Mouse (Mus musculus) brain, adult 2 months (tissue): ENCODE results near the gene Nup62.

Source experiments
- DNase-seq: peaks from one replicate; pipeline ENCODE4 v3.0.0; 2011; ENCODE audit warnings: low read depth, low spot score

Gene Nup62

DNA sequence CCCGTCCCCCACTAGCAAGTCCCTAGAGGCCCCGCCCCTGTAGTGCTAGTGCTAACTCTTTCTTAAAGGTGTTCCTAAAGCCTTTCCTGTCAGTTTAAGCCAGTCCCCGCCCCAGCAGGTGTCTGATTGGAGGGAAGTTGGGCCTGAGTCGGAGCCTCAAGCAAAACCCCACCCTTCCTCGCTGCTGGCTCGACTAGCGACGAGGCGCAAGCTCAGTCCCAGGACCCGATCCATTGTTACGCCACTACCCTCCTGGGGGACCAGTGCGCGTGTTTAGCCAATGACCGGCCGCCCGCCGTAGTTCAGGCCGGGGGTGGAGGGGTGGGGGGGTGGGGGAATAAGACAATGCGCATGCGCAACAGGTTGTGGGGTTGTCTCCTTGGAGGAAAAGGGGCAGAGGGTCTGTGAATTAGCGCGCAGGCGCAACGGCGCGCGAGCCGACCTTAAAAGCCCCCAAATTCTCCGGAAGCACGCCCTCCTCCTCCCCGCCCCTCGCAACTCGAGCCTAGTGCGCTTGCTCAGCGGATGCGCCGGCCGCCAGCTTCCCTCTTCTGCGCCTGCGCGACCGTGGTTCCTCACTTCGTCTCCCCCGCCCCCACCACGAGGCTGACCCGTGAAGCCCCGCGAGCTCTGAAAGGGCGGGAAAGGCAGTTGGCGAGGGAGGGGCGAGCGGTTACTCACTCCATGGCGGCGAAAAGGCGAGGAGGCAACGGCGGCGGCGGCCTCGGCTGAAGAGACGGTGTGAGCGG, at the start of gene Nup62, which contains the start of gene Il4i1:
Gene Nup62 (plus strand): TSS at position 368 of the 749 bp plus-strand sequence.
Gene Il4i1 (plus strand): TSS at position 667 of the 749 bp plus-strand sequence.
- peak; percentile 99 for DNase-seq

DNA sequence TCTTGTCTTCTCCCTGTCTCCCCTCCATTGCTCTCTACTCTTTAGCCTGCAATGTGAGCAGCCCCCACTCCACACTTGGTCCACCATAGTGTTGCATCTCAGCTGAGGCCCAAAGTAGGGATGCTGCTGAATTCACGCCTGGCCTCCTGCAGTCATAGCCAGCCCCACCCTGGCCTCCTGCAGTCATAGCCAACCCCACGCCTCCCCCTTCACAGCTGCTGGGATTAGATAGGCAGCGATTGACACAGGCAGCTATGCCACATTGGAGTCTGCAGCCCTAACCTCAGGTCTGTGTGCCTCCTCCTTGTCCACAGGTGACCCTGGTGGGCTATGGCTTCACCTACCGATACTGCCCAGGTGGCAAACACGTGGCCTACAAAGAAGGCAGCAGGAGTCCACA, 47.8 kb upstream of the Nup62 start:
- DNase-seq: no peak

DNA sequence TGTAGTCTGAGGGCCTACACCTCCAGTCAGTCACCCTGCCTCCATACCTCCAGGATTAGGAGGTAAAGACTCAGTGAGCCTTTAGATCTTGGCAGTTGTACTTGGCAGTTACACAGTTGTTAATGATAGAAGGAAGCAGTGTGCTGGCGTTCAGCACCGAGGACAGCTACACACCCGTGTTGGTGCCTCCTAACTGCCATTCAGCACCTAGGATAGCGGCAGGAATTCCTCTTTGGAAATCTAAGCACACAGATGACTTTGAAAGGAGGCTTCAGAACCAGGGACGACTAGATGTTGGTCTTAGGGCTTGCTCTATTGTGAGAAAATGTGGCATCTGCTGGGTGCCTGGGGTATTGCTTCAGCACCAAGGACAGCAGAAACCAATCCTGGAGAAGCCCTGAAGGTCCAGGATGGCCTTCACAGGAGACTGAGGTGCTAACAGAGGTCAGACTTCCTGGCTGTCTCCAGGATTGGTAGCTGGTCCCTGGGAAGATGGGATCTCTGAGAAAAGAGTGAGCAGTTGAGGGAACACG, 45.8 kb upstream of the Nup62 start:
- peak; percentile 26 for DNase-seq

DNA sequence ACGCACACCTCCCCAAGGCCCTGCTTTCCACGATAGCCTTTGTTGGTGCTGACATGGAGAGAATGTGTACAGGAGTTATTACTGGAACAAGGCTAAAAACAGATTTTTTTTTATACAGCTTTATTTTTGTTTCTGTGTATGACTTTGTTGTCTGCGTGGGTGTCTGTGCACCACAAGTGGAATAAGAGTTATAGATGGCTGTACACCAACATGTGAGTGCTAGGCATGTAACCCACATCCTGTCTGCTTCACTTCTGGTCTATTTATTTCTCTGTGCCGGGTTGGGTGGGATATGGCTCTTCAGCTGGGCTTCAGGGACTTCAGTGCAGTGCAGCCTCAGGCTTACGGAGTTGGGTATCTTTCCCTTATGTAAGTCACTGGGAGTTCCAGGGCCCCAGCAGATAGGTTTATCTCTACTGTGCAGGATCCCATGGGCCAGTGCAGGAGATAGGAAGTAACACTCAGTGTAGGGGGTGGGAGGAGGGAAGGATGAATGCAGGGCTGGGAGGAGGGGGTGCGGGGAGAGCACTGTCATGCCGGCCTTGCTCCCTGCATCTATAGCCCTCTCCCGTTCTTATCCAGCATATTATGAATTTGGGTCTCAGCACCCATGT, 43.2 kb upstream of the Nup62 start:
- DNase-seq: peak; percentile 35

DNA sequence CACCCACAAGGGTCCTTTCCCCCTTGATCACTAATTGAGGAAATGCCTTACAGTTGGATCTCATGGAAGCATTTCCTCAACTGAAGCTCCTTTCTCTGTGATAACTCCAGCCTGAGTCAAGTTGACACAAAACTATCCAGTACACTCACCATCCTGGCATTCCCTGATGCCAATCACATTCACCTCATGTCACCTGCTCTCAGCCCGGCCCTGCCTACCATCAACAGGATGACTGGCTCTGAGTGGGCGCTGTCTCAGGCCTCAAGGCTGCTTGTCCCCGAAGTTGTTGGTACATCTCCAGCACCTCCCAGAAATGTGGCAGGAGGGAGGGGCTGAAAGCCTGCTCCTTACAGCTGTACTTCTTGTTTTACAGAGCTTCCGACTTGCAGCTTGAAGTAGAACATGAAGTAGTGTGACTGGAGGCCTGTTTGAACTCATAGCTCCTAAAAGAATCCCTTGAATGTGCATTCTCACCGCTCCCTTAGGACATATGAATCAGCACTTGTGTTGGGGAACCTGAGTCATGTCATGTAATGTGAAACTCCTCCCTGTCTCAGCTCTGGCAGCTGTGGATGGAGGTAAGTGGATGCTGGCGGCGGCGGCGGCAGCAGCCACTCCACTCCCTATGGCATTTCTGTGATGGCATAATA, 38.9 kb upstream of the Nup62 start:
- peak; percentile 36 for DNase-seq

DNA sequence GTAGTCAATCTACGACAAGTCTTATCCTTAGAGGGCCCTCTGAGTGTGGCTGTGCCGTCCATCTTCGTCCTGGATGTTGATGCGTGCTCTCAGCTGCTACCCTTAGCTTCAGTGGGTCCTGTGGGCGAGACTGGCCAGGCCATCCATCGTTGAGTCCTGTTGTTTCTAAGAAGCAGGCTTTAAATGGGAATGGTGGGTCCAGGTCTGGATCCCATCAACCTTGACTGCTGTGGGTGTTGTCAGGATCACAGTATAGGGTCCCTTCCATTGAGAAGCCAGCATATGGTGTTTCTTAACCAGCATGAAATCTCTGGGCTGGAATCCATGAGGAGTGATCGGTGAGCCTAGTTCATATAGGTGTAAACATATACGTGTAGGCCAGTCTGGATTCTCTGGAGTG, 35.8 kb upstream of the Nup62 start:
- no peak for DNase-seq

DNA sequence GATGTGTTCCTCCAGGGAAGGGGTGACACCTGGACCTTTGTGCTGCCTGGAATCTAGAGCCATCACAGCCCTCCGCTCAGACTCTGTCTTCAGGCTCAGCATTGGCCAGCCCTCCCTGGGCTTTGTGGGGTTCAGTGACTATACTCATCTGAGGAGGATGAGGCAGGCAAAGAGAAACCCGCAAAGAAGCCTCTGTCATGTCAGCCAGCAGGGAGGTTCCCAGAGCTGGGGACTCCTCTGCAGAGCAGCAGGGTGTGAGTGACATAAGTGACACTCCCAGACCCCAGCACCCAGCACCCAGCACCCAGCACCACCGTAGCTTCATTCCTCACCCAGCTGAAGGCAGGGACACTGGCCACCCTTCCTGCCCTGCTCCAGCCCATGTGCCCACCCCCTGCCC, 26.4 kb upstream of the Nup62 start:
- DNase-seq: no peak

DNA sequence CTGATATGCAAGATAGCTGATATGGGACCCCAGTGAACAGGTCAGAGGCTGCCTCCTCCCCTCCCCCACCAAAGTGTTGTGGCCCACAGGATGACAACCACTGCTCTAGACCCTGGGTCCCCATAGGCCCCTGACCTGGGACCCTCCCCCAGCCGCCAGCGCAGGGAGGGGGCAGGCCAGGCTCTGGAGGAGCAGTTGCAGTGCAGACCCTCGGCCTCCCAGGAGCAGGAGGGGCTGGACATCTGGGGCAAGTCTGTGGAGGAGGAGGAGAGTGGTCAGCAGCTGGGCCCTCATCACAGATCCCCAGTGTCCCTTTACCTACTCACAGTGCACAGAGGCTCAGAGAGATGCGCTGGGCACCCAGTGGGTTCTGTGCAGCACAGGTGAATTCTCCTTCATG, 25.8 kb upstream of the Nup62 start:
- DNase-seq: no peak

DNA sequence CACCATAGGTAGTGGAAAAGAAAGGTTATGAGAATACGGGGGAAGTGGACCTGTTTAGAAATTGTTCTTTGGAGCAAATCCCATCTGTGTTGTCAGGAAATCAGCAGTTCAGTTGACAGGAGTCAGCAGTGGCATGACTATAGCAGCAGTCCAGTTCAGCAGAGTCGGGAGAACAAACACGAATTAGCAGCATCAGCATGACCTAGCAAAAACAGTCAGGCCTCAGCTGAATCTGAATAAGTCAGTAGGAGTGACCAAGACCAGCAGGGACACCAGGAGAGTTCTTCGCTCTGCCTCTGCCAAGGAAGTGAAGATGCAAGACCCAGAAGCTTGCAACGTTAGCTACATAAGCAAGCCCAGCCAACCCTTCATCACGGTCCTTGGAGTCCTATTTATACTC, 23.1 kb upstream of the Nup62 start:
- no peak for DNase-seq

DNA sequence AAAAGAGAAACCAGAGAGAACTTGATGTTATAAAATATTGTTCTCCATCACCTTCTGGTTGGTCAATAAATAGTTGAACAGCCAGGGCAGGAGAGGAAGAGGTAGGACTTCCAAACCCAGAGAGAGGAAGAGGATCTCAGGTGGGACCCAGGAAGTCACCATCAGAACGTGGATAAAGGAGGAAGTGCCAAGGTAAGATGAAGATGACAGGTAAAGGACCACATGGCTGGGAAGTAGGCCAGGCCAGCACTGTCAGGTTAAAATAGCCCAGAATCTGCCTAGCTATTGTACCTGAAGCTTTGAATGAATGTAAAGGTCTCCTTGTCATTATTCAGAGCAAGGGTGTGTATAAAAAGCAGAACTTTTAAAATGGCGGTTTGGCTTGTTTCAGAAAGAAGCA, 7.0 kb upstream of the Nup62 start:
- DNase-seq: no peak

DNA sequence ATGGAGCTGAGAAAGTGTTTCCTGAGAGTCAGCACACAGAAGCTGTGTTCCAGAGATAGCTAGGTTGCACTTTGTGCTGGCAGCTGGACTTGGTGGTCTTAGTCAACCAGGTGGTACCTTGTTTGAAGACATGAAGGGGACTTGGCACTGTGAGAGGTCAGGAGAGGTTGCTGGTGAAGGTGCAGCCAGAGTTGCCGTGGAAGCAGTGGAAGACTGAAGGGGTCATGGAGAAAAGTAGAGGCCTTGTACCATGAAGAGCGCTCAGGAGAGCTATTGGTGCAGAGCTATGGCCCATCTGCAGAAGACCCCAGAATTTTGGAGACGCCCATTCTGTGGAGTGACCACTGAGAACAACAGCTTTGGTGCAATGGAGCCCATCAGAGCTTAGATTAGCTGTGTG, 6.4 kb upstream of the Nup62 start:
- DNase-seq: no peak

DNA sequence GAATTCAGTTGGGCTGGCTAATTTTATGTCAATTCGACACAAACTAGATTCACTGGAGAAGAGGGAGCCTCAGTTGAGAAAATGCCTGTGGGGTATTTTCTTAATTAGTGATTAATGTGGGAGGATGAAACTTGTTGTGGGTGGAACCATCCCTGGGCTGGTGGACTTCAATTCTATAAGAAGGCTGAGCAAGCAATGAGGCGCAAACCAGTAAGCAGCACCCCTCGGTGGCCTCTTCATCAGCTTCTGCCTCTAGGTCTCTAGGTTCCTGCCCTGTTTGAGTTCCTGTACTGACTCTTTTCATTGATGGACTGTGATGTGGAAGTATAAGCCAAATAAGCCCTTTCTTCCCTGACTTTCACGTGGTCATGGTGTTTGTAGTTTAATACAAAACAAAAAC, 5.5 kb upstream of the Nup62 start:
- DNase-seq: no peak

DNA sequence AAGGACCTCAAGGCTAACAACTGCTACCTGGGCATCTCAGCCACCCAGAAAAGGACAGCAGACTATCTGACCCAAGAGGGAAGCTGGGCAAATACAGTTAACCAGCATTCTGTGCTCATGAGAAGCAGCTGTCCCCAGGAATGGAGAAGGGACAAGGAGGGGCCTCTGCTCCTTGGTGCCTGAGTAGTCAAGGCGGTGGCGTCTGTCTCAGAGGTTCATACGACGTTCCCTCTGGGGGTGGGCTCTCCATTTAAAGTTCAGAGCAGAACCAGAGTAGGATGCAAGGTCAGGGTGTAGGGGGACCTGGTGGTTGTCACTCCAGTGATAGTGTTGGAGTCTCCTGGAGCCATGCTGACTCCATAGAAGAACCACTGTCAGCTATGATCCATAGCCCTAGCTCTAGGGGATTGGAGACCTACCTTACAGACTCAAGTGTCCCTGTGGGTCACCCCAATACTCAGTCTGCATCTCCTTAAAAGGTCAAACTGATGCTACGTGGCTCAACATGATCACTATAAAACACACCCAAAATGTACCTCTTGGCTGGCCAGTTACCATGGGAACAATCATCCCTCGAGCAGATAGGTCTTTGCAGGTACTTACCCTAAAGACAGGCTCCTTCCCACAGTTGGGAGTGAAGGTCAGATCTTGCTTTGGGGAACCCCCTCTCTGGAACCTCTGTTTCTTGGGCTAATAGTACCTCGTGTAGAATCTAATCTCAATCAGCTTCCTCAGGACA, 4.9 kb upstream of the Nup62 start:
- DNase-seq: no peak

DNA sequence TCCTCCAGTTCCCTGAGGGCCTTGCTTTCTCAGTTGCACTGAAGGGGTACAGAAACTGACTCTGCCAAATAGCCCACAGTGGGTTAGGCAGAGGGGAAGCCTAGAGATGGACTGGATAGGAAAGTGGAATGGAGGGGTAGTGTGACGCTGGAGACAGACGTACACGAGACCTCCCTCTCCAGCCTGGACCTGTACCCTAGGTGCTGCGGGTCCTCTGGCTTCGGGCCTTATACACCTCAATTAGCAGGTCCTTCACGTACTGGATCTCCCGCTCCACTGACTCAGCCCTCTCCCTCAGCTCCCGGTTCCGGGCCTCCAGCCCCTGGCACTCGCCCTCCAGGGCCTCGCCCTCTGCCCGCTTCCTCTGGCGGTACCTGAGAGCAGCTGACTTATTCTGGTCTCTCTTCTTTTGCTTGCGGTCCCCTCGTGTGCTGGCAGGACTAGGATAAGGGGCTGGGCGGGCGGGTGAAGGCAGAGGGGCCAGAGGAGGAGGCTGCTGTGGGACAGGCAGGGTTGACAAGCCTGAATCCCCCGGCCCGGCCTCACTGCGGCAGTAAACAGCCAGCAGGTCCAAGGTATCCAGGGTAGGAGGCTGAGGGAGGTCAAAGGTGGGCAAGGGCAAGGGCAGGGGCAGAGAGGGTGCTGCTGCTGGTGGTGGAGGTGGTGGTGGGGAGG, 3.1 kb upstream of the Nup62 start:
- DNase-seq: no peak

DNA sequence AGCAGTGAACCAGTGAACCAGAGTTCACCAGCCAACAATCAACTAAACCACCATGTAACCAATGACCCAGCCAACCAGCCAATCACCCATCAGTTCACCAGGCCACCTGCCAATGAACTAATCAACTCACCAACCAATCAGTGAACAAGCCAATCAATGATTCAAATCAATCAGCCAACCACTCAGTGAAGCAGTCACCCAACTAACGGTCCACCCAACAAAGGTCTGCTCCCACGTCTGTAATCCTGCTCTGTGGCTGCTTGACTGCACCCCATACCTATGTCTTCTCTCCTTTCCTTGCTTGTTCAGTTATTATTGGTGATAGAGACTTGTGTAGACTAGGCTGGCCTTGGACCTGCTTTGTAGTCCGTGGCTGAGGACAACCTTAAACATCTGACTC, 1.9 kb upstream of the Nup62 start:
- no peak for DNase-seq

DNA sequence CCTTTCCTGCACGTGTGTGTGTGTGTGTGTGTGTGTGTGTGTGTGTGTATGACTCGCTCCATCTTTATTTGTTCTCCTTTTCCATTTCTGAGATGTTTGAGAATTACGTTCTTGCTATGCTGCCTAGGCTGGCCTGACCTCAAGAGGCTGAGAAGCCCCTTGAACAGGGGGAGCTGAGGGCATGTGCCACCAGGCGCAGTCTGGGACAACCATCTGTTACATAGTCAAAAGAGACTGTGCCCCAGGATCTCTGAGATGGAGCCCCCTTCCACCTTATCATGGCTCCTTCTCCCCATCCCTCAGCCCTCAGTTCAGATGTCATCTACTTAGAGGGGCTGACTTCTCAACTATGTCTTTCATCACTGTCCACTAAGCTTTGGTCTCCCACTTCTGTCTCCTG, 1.5 kb upstream of the Nup62 start:
- DNase-seq: no peak

DNA sequence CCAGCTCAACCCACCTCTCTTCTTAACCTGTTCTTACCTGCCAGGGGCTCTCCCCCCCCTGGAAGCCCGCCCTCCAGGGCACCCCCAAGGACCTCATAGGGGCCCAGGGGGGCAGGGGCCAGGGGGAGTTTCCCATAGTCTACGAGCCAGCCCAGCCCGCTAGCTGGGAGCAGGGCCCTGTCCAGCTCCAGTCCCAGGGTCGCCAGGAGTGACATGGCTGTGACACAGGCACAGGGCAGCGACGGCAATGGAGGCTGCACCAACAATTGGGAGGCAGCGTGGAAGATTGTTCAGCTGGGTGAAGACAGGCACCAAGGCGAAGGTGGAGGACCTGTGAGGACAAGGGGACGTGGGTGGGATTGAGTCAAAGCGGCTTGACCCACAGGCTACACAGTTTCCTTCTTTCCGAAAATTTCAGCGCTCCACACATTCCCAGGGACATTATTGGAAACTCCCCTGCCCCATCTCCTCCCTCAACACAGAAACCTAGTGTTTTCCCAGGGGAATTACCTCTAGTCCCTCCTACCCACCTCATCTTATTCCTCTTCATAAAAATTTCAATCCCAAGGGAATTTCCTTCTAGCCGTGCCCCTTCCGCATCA, 835 bp upstream of the Nup62 start:
- DNase-seq: no peak

DNA sequence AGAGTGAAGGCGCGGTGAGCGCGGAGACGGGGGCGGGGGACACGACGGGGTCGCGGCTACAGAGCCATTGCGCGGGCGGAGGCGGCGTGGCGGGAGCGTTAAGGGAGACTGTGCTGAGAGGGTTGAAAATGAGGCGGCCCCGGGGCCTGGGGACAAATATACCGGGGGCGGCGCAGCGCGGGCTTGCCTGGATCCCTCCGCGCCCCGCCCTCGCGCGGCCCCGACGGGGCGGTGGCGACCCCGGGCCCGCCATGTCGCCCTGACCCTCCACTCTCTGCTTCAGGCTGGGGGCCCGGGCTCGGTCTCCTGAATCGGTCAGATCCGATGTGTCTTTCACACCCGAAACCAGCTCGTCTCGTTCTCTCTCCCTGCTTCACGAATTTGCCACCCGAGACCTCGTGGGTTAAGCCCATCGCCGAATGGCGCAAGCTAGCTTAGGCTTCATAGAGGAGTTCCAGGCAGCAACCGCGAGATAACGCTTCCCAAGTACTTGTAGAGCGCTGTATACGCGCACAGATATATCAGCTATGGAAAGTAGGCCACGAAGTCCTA, 658 bp downstream of the Nup62 start, which contains the start of gene Atf5:
Gene Atf5 (minus strand): TSS at position 189 of the 552 bp plus-strand sequence.
- DNase-seq: peak; percentile 61

DNA sequence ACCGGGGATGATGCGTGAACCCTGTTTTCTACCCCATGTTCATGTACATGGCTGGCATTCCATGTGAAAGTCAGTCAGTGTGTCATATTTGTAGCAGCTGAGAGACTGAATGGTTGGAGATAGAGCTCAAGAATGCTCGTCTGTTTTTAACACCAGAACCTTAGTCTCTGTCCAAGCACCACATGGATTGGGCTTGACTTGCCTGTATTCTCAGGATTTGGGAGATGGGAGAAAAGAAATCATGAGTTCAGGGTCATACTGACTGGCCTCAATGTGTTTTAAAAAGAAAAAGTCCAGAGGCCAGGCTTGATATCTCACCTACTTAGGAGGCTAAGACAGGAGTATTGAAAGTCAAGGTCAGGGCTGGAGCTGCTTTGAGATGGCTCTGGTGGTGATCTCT, 1.6 kb downstream of the Nup62 start:
- DNase-seq: no peak

DNA sequence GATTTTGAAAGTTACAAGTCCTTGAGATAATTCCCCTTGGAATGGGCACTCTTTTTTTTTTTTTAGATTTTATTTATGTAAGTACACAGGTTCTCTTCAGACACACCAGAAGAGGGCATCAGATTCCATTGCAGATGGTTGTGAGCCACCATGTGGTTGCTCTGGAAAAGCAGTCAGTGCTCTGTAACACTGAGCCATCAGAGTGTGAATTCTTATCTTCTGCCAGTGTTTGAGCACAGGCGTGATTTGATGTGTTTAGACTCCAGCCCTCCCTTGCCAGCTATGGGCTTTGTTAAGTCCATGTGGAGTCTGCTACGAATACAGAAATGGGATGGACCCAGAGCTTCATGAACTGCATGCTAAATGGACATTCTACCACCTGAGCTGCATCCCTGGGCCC, 2.3 kb downstream of the Nup62 start:
- DNase-seq: peak; percentile 77
